Mouse (Mus musculus) activated CD4-positive, CD25-positive, alpha-beta regulatory T cell, adult 4 months (primary cell): ENCODE measurements around the gene Mrm2. TPM values are rescaled to one million over a fixed set of nuclear protein-coding genes. Genes with fewer than 3 reads are reported as not detected.

Experiments
- ATAC-seq: one replicate; pipeline ENCODE4 v1.8.0; 2017
- polyA plus RNA-seq, 2 experiments: library from polyadenylated mRNA; unstranded; fragments of 100-300 nt; shearing (Covaris generic); gene quantifications; one replicate each; pipeline ENCODE4 v1.2.1; 2017

The Mrm2 gene
- polyA plus RNA-seq, 2 experiments from 2014 or later, result 8.3 to 10.7 TPM

DNA sequence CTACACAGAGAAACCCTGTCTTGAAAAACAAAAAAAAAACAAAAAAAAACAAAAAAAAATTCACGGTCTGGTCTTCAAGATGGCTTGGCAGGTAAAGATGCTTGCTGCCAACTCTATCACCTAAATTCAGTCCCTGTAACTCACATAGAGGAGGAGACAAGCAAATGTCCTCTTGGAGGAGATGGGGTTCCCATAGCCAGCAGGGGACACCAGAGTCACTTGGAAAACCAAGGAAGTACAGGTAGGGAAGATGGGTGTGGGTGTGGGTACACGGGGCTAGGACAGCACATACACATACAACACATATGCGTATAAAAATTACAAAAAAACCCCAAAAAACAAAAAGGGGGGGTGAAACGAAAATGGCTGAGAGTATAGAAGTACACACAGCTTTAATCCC, 11.2 kb upstream of the Mrm2 start:
- ATAC-seq, result no peak

DNA sequence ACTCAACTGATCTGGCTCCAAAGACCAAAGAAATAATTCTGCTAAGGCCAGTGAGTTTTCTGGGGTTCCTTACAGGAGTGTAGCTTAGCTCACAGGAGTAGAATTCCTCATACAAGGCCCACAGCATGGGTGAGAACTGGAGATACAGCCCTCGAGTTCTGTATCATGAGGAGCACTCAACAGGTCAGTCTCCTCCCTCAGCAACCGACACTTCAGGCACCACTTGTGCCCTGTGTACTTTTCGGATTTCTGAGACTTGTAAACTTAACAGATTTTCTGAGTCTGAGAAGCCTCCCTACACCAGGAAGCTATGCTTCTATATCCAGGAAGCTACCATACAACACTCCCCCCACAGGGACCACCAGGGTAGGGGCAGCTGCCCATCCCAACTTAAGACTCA, 8.1 kb upstream of the Mrm2 start:
- ATAC-seq, result no peak

DNA sequence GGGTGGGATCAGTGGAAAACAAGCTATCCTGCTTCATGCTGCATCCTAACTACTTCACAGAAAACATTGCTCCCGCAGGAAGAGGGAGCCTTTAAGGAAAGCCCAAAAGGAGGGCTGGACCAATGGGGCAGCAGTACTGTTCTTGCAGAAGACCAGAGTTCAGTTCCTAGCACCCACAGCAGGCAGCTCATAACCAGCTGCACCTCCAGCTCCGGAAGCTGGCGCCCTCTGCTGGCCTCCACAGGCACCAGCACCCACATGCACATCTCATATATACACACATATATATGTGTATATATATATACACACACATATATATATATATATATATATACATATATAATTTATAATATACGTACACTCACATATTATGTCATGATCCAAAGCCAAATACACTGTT, 7.1 kb upstream of the Mrm2 start:
- ATAC-seq, result no peak

DNA sequence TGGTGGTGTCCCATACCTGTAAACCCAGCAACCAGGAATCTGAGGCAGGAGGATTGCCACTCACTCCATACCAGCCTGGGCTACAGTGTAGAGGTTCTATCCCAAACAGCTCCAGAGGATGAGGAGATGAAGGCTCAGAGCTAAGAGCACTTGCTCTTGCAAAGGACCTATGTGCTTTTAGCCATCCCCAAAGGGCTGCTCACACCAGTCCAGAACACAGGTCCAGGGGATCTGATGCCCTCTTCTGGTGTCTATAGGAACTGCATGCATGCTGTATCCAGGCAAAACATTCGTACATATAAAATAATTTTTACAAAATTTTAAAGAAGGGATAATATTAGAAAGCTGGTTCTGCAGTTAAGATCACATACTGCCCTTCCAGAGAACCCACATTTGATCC, 5.0 kb upstream of the Mrm2 start:
- no peak for ATAC-seq

DNA sequence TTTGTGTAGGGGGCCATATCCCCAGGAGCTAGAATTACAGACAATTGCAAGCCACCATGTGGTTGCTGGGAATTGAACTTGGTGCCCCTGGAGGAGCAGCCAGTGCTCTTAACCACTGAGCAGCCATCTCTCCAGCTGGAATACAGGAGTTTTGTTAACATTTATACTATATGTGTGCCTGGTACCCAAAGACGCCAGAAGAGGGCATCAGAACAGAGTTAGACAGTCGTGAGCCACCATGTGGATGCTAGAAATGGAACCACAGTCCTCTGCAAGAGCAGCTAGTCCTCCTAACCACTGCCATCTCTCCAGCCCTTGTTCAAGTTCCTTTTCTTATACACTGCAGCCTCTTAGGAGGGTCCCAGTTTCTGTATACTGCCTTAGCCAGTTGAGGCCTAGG, 1.9 kb upstream of the Mrm2 start:
- no peak for ATAC-seq

DNA sequence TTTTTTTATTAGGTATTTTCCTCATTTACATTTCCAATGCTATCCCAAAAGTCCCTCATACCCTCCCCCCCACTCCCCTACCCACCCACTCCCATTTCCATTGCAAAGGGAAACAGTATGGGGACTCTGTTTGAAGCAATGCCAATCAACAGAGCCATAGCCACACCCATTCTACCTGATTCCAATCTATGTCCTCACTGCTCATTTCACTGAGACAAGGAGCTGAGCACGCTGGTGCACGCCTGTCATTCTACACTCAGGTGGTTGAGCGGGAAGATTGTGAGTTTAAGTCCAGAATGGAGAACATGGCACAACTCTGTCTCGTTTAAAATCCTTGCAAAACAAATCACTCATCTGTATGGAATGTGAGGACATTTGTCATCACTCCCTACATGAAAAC, 821 bp upstream of the Mrm2 start:
- ATAC-seq, result no peak

DNA sequence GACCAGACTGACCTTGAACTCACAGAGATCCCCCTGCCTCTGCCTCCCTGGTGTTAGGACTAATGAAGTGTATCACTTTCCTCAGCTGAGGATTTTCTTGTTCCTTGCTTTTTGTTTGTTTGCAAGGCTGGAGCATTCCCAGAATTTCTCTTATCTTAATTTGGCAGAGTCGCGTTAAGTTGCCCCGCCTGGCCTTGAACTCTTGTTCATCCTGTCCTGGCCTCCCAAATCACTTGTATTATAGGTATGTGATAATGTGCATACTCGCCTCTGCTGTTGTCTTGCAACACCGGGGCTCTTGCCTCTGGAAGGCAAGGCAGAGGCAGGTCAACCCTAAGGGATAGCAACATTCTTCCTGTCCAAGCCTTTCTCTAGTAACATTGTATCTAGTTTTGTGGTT, 7.6 kb downstream of the Mrm2 start:
- ATAC-seq, result no peak

DNA sequence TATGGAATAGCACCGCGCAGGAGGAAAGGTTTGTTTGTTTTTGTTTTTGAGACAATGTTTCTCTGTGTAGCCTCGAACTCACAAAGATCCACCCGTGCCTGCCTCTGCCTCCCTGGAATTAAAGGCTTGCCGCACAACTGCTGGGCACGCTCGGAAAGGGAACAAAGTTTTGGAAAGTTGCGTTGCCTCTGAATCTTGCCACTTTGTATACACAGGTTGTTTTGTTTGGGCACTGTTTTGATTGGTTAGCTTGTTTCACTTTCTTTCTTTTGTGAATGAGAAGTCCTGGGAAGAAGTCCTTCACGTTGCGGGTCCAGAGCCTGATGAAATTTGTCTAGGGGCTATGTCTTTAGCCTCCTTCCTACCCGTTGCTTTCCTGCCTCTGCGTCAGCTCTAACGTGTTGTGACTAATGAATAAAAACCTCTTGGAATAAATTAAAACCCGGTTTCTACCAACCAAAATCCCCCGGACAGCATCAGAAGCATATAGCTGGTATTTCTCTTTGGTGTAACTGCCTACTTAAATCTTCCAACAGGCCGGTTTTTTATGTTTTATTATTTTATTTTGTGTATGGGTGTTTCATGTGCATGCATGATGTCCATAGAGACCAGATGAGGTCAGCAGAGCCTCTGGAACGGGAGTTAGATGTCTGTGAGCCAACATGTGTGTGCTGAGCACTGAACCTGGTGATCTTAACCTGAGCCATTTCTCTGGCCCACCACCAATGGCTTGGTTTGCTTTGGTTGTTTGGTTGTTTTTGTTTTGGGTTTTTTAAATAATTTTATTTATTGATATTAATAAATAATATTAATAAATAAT, 9.7 kb downstream of the Mrm2 start:
- ATAC-seq, result peak; percentile 8

DNA sequence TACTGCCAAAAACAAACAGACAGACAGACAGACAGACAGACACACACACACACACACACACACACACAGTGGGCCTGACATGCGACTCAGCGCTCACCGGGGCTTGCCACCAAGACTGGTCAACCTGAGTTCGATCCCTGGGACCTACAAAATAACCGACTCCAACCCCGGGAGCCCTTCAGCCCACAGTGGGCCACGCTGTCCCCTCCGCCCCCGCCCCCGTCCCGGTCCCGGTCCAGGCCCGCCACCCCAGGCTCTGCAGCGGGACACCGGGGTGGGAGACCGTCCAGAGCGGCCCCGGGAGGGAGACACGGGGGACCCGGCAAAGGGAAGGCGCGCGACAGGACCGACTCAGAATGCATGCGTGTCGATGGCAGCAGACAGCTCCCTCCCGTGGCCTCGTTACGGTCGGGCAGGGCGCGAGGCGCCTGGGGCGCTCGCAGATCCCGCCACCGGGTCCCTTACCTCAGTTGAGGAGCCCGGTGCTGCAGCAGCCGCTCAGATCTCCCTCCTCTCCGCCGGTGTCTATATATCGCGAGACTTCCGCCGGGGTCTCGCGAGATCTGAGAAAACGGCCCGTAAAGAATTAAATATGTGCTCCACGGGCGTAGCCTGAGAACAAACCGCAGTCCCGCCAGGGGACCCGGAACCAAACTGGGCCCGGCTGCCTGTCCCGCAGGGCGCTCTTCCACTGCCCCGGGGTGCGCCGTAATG, 10.5 kb downstream of the Mrm2 start, which contains the start of the genes Mad1l1 and Nudt1:
Gene Mad1l1, minus strand, starts transcription at position 511 of the 714 bp plus-strand sequence.
Gene Nudt1, plus strand, starts transcription at position 615 of the 714 bp plus-strand sequence.
- ATAC-seq, result peak; percentile 99

DNA sequence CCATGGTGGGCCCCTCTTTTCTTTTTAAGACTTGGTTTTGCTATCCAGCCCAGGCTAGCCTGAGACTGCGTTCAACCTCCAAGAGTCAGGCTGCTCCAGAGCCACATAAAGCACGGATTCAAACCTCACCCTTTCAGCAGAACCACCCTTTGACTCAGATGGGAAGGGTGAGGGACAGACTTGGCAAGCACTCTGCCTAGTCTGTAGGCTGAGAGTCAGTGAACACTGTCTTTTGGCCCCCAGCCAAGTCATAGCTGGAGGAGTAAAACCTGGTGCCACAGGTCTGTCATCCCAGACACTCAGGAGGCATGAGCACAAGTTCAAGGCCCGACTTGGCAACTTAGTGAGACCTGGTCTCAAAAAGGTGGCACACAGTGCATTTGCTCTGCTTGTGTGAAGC, 15.0 kb downstream of the Mrm2 start:
- no peak for ATAC-seq

DNA sequence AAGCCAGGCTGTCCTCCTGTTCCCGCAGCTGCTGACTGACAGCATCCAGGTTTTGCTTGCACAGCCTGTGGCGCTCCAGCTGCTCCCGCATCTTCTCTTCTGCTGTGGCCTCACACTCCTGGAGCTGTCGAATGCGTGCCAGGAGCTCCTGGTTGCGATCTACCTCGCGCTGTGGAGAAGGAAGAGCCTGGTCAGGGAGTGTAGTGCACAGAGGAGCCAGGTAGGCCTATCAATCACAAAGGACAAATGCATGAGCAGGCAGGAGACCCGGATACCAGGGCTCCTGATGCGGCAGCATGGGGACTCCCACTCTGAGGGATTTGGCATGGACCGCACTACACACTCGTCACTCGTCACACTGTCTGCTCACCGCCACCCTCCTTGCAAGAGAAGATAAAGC, 24.1 kb downstream of the Mrm2 start:
- no peak for ATAC-seq

DNA sequence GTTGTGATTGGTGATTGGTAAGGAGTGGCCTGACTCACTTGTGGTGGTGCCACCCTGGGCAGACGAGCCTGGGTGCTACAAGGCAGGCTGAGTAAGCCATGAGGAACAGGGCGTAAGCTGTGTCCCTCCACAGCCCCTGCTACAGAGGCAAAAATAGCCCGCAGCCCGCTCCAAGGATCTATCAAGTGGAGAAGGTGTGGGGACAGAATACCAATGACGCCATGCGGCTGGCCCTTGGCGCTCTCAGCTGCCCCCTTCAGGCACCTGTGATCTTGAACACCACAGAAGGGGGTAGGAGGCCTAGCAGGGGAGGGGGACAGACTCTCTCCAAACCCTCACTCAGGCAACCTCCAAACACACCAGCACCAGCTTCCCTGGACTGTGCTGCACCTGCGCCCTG, 25.7 kb downstream of the Mrm2 start:
- ATAC-seq, result no peak

DNA sequence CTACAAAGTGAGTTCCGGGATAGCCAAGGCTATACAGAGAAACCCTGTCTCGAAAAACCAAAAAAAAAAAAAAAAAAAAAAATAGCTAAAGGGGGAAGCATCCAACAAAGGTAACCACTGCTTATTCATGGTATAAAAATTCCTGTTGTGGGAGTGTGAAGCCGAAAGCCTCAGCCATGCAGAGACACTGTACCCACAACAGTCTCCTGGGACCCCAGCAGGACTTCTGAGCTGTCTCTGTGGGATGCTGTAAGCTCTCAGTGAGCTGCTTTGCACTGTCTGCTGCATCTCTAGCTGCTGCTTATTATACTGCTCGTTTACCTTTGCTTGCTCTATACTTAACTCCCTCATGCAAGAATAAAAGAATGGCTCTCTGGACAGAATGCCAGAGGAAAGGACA, 33.4 kb downstream of the Mrm2 start:
- no peak for ATAC-seq

DNA sequence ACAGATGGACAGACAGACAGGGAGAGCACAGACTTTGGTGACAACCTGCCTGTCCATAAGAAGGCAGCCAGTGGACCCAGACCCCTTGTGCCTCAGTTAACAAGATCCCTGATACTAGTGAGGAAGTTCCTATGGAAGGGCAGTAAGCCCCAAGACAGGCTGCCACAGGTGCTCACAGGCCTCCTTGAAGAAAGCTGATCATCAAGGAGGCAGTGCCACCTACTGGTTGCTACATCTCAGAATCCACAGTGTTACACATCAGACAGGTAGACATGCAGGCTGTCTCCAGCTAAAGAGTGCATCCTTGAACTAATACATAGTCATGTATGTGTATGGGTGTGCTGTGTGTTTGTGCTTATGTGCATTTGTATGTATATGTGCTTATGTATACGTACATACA, 39.5 kb downstream of the Mrm2 start:
- peak; percentile 54 for ATAC-seq

DNA sequence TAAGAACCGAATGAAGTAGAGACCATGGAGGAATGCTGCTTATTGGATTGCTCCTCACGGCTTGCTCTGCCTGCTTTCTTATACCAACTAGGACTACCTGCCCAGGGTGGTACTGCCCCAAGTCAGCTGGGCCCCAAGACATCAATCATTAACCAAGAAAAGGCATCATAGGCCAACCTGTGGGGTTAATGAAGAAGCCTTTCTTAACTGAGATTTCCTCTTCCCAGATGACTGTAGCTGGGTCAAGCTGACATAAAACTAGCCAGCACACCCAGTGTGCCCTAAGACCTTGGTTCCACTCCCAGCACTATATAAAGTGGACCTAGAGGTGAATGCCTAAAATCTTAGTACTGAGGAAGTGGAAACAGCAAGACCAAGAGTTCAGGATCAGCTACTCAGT, 42.5 kb downstream of the Mrm2 start:
- ATAC-seq, result no peak

DNA sequence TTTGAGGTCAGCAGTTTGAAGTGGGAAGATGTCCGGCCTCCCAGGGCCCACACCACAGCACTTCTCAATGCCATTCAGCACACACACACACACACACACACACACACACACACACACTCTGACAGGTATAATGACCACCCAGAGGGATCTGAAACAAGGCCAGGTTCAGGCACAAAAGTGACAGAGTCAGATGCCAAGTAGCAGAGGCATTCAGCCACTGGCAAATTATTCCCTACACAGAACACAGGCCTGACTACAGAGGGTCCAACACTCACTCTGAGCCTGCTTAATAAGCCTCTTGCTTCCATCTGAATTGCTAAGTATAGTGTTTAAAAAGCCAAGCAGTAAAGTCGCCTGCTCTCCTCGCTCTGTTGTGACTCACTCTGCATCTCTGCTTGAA, 43.4 kb downstream of the Mrm2 start:
- ATAC-seq, result no peak

DNA sequence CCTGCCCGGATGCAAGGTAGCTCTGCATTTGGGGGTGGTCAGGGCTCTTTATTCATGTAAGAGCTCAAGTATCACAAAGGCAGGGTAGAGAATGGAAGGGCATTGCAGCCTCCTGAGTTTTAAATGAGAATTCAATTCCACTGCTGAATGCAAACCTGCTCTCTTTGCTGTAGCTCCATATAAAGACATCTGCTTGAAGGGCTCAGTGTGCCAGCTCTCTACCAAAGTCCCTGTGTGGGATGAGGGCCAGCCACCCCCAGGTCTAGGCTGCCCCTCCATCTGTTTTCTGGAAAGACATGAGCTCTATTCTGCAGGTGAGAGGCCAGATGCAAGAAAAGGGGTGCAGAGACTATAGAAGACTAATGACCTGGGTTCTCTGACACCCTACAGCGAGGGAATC, 46.9 kb downstream of the Mrm2 start:
- ATAC-seq, result no peak

DNA sequence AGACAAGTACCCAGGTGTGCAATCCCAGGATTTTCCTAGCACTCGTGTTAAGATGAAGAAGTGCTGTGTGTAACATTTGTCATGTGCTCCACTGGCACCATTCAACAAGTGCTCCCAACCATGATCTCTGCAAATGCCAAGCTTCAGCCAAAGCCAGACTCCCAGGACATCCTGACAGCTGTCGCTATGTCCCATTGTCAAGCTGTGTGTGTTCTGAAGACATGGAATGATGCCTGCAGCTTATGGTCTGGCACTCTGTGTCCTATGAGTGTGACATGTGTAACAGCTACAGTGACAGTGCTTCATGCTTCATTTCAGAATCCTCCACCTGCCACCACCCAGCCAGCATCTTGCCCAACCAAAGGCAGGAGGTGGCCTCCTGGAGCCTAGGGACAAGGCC, 47.7 kb downstream of the Mrm2 start:
- no peak for ATAC-seq

DNA sequence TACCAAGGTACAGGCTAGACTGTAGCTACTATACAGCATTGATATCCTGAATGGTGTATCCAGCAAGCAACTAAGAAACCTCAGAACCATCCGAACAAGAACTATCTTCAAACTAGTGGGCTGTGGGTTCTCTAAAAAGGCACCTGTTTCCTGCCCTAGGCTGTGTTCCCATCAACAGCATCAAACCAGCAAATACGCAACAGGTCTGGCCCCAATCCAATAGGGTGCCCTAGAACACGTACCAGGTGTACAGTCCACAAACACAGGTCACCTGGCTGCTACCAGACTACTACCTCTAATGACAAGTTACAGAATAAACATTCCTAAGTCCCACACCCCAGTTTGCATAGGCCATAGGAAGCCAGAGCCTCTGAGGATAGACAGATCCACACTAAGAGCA, 48.8 kb downstream of the Mrm2 start:
- ATAC-seq, result no peak

DNA sequence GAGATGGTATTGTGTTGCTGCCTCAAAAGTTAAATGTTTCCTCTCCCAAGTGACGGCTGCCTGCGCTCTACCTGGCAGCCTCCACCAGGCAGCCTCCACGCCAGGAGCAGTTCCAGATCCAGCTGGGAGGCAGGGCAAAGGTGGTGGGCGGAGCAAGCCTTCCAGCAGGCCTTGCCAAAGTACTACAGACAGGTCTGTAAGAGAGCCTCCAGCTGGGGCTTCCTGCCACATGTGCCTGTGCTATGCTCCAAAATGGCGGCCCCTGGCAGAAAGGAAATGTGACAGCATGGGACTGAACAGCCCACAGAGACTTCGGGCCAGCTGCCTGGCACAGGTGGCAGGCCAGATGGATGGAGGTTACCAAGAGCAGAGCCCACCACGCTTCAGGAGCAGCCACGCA, 49.3 kb downstream of the Mrm2 start:
- ATAC-seq, result no peak

DNA sequence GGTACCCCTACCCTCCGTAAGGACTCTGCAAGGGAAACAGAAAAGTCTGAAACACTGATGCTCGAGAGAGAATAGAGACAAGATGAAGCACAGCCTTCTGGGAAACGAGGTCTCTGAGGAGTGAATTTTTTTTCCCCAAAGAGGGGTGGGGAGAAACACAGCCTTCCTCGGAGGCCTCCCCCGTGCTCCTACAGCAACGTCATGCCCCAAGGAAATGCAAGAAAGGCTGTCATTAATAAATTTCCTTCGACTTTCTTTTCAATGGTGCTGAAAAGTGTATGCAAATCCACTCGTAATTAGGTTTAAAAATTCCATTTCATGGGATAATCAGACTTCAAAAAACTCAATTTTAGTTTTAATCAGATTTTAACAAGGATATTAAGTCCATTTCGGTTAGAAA, 51.5 kb downstream of the Mrm2 start:
- ATAC-seq, result no peak
